In the genomic region with DNA sequence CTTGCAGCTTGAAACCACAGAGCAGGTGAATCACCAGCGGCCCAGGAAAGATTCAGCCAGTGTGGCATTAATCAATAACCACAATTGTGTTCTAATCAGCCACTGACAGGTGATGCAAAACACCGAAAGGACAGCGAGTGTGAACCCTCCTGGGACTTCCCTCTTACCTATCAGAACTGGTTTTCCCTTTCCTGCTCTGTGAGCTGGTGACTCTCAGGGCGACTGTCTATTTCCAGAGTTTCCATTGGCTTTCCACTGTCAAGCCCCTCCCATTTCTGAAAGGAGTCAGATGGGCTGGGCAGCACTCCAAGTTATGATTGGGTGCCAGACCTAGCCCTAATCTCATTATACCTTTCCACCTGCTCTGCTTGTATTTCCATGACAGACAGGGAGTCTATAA, we compare ENCODE assay signal across 10 mouse cellular contexts. TPM values are rescaled to one million over a fixed set of nuclear protein-coding genes. Genes with fewer than 3 reads are reported as not detected.
A peak's percentile ranks its signal among the peaks of the same experiment; 100 is the strongest.
DNase-seq lines count a peak whose midpoint lies in the region; ATAC-seq and TF ChIP-seq lines count a peak whose summit lies in the region.
"Had no signal": no experiment of that assay in that cellular context is flagged by ENCODE, and none has a peak within 500 bp of the region (broad histone marks: within the 10 kb centered on the region; RNA-seq: fewer than 3 reads in every experiment).

No protein-coding gene starts in this region.

- no peak overlapping the region for H3K27ac ChIP-seq in kidney, adult 2 months (ENCODE audit: insufficient read depth, low read depth, low read length)
- no peak overlapping the region for H3K27ac ChIP-seq in kidney, embryonic 14.5 days (ENCODE audit: low read depth, low read length)
- H3K27ac ChIP-seq in forebrain, postnatal 0 days (ENCODE audit: low read depth, low read length): peak overlapping the region; percentile 64
- H3K27ac ChIP-seq: liver, embryonic 14.5 days had no signal

- no peaks in the 10 kb centered on the region for H3K4me1 ChIP-seq in kidney, adult 2 months (ENCODE audit: control insufficient read depth, insufficient read depth, low read length)
- H3K4me1 ChIP-seq in kidney, embryonic 14.5 days (ENCODE audit: control insufficient read depth, insufficient read depth, low read length): peaks cover 8% of the 10 kb centered on the region; the same call in 1 of the 2 replicates
- peaks cover 6% of the 10 kb centered on the region for H3K4me1 ChIP-seq in G1E (ENCODE audit: insufficient read depth, low read depth, low read length)
- H3K4me1 ChIP-seq in forebrain, postnatal 0 days (ENCODE audit: insufficient read depth): peaks cover 35% of the 10 kb centered on the region

- peak; percentile 17 for DNase-seq in kidney, adult 2 months
- no peak for DNase-seq in G1E (ENCODE audit: low spot score)
- peak; percentile 93 for DNase-seq in brain, adult 2 months (ENCODE audit: low read depth, low spot score)
- peak; percentile 33 for DNase-seq in forebrain, postnatal 0 days
- DNase-seq in testis, postnatal 14 days (ENCODE audit: low spot score): no peak
- no peak for DNase-seq in ovary, postnatal 10 days (ENCODE audit: low spot score)
- no peak for DNase-seq in heart, postnatal 14 days
- DNase-seq: right cerebral cortex, postnatal 4 days had no signal

- H3K27me3 ChIP-seq in kidney, adult 2 months (replicated peaks; ENCODE audit: control insufficient read depth, insufficient read depth, low read length): no peaks in the 10 kb centered on the region
- no peaks in the 10 kb centered on the region for H3K27me3 ChIP-seq in kidney, embryonic 14.5 days (ENCODE audit: control insufficient read depth, insufficient read depth, low read length)
- H3K27me3 ChIP-seq in G1E (ENCODE audit: insufficient read depth, low read length): peaks cover 56% of the 10 kb centered on the region
- no peaks in the 10 kb centered on the region for H3K27me3 ChIP-seq in forebrain, postnatal 0 days (ENCODE audit: insufficient read depth, low read length)

- no peak for ATAC-seq in kidney, embryonic 14.5 days (ENCODE audit: low FRiP score, low TSS enrichment)
- peak; percentile 8; the same call in 1 of the 2 replicates for ATAC-seq in G1E (ENCODE audit: extremely low read depth, insufficient number of reproducible peaks, low FRiP score, poor library complexity, severe bottlenecking)
- no peak for ATAC-seq in forebrain, postnatal 0 days

- no peak overlapping the region for H3K4me3 ChIP-seq in kidney, adult 2 months (ENCODE audit: insufficient read depth, low read depth, low read length)
- H3K4me3 ChIP-seq in kidney, embryonic 14.5 days (ENCODE audit: low read length): no peak overlapping the region
- H3K4me3 ChIP-seq in G1E (ENCODE audit: low read depth, low read length): no peak overlapping the region
- H3K4me3 ChIP-seq in forebrain, postnatal 0 days (ENCODE audit: low read depth, low read length): no peak overlapping the region

- WGBS in kidney, adult 2 months: 55% methylated on average over 4 of the region's 4 CpGs
- WGBS in kidney, embryonic 14.5 days: 75% methylated on average over 4 of the region's 4 CpGs
- WGBS in forebrain, postnatal 0 days: 54% methylated on average over 4 of the region's 4 CpGs

- H3K9ac ChIP-seq in kidney, embryonic 14.5 days (ENCODE audit: low read depth, low read length): no peak overlapping the region
- no peak overlapping the region for H3K9ac ChIP-seq in forebrain, postnatal 0 days
- H3K9ac ChIP-seq: liver, embryonic 14.5 days had no signal

- no peak overlapping the region for H3K4me2 ChIP-seq in kidney, embryonic 14.5 days (replicated peaks; ENCODE audit: low read depth, low read length)
- 0 out of 2 replicates have a peak overlapping the region, but pooled peaks have one; percentile 6 for H3K4me2 ChIP-seq in forebrain, postnatal 0 days (ENCODE audit: low read depth)

- TF ChIP-seq POLR2A in kidney, adult 2 months (IDR thresholded peaks at IDR 0.05; ENCODE audit: low read depth, low read length): no peak

- intact Hi-C loops in heart, postnatal 14 days (cut with DNase I): no loop called here

- no peaks in the 10 kb centered on the region for H3K36me3 ChIP-seq in kidney, adult 2 months (ENCODE audit: control insufficient read depth, insufficient read depth, low read length)
- no peaks in the 10 kb centered on the region for H3K36me3 ChIP-seq in kidney, embryonic 14.5 days (ENCODE audit: control insufficient read depth, insufficient read depth, low read length)
- no peaks in the 10 kb centered on the region for H3K36me3 ChIP-seq in G1E (replicated peaks)
- no peaks in the 10 kb centered on the region for H3K36me3 ChIP-seq in forebrain, postnatal 0 days (ENCODE audit: insufficient read depth)

- no peak for TF ChIP-seq CTCF in kidney, adult 2 months (conservative IDR thresholded peaks at IDR 0.05; ENCODE audit: insufficient read depth, insufficient read length, low read depth, low read length)
- TF ChIP-seq CTCF in G1E (IDR thresholded peaks at IDR 0.05; ENCODE audit: low read depth, low read length): no peak
- TF ChIP-seq CTCF in forebrain, postnatal 0 days (IDR thresholded peaks at IDR 0.05; ENCODE audit: low read depth): no peak

- no peaks in the 10 kb centered on the region for H3K9me3 ChIP-seq in kidney, embryonic 14.5 days (ENCODE audit: control insufficient read depth, low read length)
- H3K9me3 ChIP-seq in G1E (replicated peaks): no peaks in the 10 kb centered on the region
- no peaks in the 10 kb centered on the region for H3K9me3 ChIP-seq in forebrain, postnatal 0 days (ENCODE audit: low read length)

RNA-seq across cellular contexts. Expression of a gene that starts 4.6 kb away (rescaled TPM):
- 4.9 and 6.2 TPM in 2 replicates for polyA plus RNA-seq in kidney, adult 2 months (2012; rRNA removed)
- 14.0 and 17.7 TPM in 2 replicates for polyA plus RNA-seq in kidney, embryonic 14.5 days (2014; fragmentation: Nextera tagmentation; extraction: Ambion mirVana)
- total RNA-seq in G1E (2014; fragmentation: Nextera tagmentation) (0.19 and 3.4 TPM in 2 replicates), G1E (2017) (1.6 and 2.0 TPM in 2 replicates)
- 0.28 and 0.37 TPM in 2 replicates for polyA plus RNA-seq in G1E (2012)
- 24.4 and 26.4 TPM in 2 replicates for total RNA-seq in forebrain, postnatal 0 days (2014; rRNA removed)
- polyA plus RNA-seq in forebrain, postnatal 0 days (2015; fragmentation: Nextera tagmentation; extraction: Ambion mirVana): 6.7 and 10.2 TPM in 2 replicates
- total RNA-seq in heart, postnatal 14 days (2021): 1 to 10 TPM; 3.3 to 3.4 TPM

RNA-seq across cellular contexts. Expression of a gene that starts 7.5 kb away (rescaled TPM):
- not detected in 2 replicates for polyA plus RNA-seq in kidney, adult 2 months (2012; rRNA removed)
- polyA plus RNA-seq in kidney, embryonic 14.5 days (2014; fragmentation: Nextera tagmentation; extraction: Ambion mirVana): 0.09 TPM in 1 of 2 replicates, not detected in the other
- not detected in 2 replicates for total RNA-seq in G1E (2014; fragmentation: Nextera tagmentation)
- total RNA-seq in G1E (2017): 0.16 TPM in 1 of 2 replicates, not detected in the other
- not detected in 2 replicates for polyA plus RNA-seq in G1E (2012)
- total RNA-seq in forebrain, postnatal 0 days (2014; rRNA removed): not detected in 2 replicates
- 0.13 TPM in 2 replicates for polyA plus RNA-seq in forebrain, postnatal 0 days (2015; fragmentation: Nextera tagmentation; extraction: Ambion mirVana)
- not detected for total RNA-seq in heart, postnatal 14 days (2021)
- polyA plus RNA-seq: liver, embryonic 14.5 days had no signal

RNA-seq across cellular contexts. Expression of a gene that starts 39.8 kb away (rescaled TPM):
- 9.6 and 13.5 TPM in 2 replicates for polyA plus RNA-seq in kidney, adult 2 months (2012; rRNA removed)
- 177 and 241 TPM in 2 replicates for polyA plus RNA-seq in kidney, embryonic 14.5 days (2014; fragmentation: Nextera tagmentation; extraction: Ambion mirVana)
- total RNA-seq in G1E (2014; fragmentation: Nextera tagmentation): 79.1 and 106 TPM in 2 replicates
- 63.5 and 90.5 TPM in 2 replicates for total RNA-seq in G1E (2017)
- 11.0 and 14.6 TPM in 2 replicates for polyA plus RNA-seq in G1E (2012)
- 25.3 and 29.9 TPM in 2 replicates for total RNA-seq in forebrain, postnatal 0 days (2014; rRNA removed)
- 77.2 and 83.1 TPM in 2 replicates for polyA plus RNA-seq in forebrain, postnatal 0 days (2015; fragmentation: Nextera tagmentation; extraction: Ambion mirVana)
- total RNA-seq in heart, postnatal 14 days (2021): 10 to 100 TPM; 31.8 to 36.3 TPM

RNA-seq across cellular contexts. Expression of a gene that starts 59.7 kb away (rescaled TPM):
- not detected in 2 replicates for polyA plus RNA-seq in kidney, adult 2 months (2012; rRNA removed)
- polyA plus RNA-seq in kidney, embryonic 14.5 days (2014; fragmentation: Nextera tagmentation; extraction: Ambion mirVana): not detected in 2 replicates
- total RNA-seq in G1E (2014; fragmentation: Nextera tagmentation) (not detected in 2 replicates), G1E (2017) (0.17 TPM in 1 of 2 replicates, not detected in the other)
- not detected in 2 replicates for polyA plus RNA-seq in G1E (2012)
- 0.14 and 0.38 TPM in 2 replicates for total RNA-seq in forebrain, postnatal 0 days (2014; rRNA removed)
- not detected in 2 replicates for polyA plus RNA-seq in forebrain, postnatal 0 days (2015; fragmentation: Nextera tagmentation; extraction: Ambion mirVana)
- total RNA-seq in heart, postnatal 14 days (2021): not detected
- polyA plus RNA-seq: liver, embryonic 14.5 days had no signal

Comparison
In these comparisons a context has a peak if more than half of its experiments do, and no peak if none do; other contexts are left out.
1. DNase-seq: peak in kidney, adult 2 months (single experiment), brain, adult 2 months (single experiment) and forebrain, postnatal 0 days (single experiment); none in G1E (single experiment), testis, postnatal 14 days (single experiment), ovary, postnatal 10 days (single experiment) and heart, postnatal 14 days (0 of 2).